Mouse (Mus musculus): ENCODE measurements at regions not wholly inside any gene's neighbourhood (a gene's known extent, or its start where the extent isn't known, plus 50 kb on each side); places are given as distances from the start of the nearest gene placed in this dataset.

DNA sequence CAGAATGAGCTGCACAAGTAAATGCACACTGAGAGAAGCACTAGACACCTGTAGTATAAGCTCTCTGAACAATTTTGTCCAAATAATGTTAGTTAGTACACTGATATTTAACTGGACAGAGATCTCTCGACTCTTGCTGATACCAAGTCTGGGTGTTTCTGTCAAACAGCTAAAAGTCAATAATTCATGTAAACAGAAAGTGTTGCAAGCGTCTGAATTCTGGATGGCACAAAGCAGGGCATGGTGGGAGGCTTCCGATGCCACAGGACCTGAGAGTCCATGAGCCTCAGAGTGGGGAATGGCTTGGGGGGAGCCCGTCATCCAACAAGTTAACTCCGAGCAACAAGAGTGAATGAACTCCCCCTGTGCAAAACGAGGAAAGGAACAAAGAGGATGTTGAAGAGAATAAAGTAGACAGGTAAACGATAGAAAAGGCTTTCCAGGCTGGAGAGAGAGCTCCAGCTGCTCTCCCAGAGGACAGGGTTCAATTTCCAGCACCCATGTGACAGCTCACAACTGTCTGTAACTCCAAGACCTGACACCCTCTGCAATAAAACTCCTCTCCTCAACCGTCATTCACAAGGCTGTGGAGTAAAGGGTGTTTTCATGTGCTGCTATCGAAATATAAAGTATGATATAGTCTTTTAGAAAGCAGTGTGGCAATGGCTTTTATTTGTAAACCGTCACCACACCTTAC lies 60.4 kb upstream of the Lrig2 start:
- TF ChIP-seq NELFE (IDR thresholded peaks at IDR 0.05; ENCODE audit: low read depth, low read length) = no peak
- TF ChIP-seq POLR2AphosphoS2 (IDR thresholded peaks at IDR 0.05; ENCODE audit: low read length) = no peak
- TF ChIP-seq MYB (IDR thresholded peaks at IDR 0.05; ENCODE audit: low read depth, low read length) = no peak
- no peak for TF ChIP-seq POLR2A (IDR thresholded peaks at IDR 0.05; ENCODE audit: control insufficient read depth in 1 of 2, insufficient read depth in 1 of 2, low read depth in 1 of 2, low read length in 2 of 2, poor library complexity in 1 of 2)
- no peak for TF ChIP-seq KAT2A (conservative IDR thresholded peaks at IDR 0.05; ENCODE audit: low read depth, low read length)
- TF ChIP-seq CTCF (IDR thresholded peaks at IDR 0.05 in 2 of 3, conservative IDR thresholded peaks at IDR 0.05 in 1 of 3; ENCODE audit: control insufficient read depth in 1 of 3, insufficient read depth in 1 of 3, low read depth in 2 of 3, low read length in 3 of 3, poor library complexity in 1 of 3, severe bottlenecking in 1 of 3) = no peak
- no peak for TF ChIP-seq ZNF384 (IDR thresholded peaks at IDR 0.05; ENCODE audit: low read depth, low read length)
- no peak for TF ChIP-seq CHD1 (IDR thresholded peaks at IDR 0.05; ENCODE audit: low read depth, low read length)
- no peak for TF ChIP-seq SMC3 (IDR thresholded peaks at IDR 0.05; ENCODE audit: low read depth, low read length)

Data from MEL (cell line).